Mouse (Mus musculus): ENCODE data around the gene Olfr406. TPM values are rescaled to one million over a fixed set of nuclear protein-coding genes. Genes with fewer than 3 reads are reported as not detected.

Gene Olfr406
- polyA plus RNA-seq (2015; fragmentation: Nextera tagmentation; extraction: Ambion mirVana), result not detected in 2 replicates

- no peak within 1 kb of the TSS for H3K9ac ChIP-seq (replicated peaks; ENCODE audit: low read length)
- ATAC-seq (ENCODE audit: low FRiP score, low TSS enrichment), result no peak
- H3K4me1 ChIP-seq (ENCODE audit: insufficient read depth, low read length), result no peaks in the 10 kb centered on the region
- WGBS, result 40% methylated on average over 2 of the region's 2 CpGs
- H3K9me3 ChIP-seq (ENCODE audit: low read length), result no peaks in the 10 kb centered on the region
- H3K27ac ChIP-seq (ENCODE audit: low read length), result no peak within 1 kb of the TSS
- no peak within 1 kb of the TSS for H3K4me2 ChIP-seq (replicated peaks; ENCODE audit: low read depth, low read length)
- no peak within 1 kb of the TSS for H3K4me3 ChIP-seq (ENCODE audit: low read length)
- no peaks in the 10 kb centered on the region for H3K27me3 ChIP-seq (ENCODE audit: insufficient read depth, low read length)
- no peaks in the 10 kb centered on the region for H3K36me3 ChIP-seq (ENCODE audit: insufficient read depth, low read length)
Observed at GRCm38 (mm10) chr11:74259508-74259907, at the start of gene Olfr406. TSS of gene Olfr406 (plus strand) at chr11:74259808.

DNA sequence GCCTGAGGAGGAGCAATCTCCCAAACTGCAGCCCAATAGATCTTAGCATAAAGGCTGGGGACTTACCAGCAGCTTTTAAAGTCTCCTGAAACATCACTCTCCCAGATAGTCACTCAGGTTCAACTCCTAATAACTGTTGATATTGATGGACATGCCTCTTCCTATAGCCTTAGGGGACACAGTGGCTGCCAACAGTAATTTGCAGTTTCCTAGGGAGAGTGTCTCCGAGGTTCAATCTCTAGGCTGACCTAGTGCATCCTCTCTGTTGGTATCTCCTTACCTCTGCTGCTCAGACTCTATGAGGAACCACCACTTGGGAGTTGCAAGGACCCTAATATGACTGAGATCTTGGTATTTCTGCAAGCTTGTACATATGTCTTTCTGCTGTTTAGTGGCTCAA is 48.3 kb upstream of the Olfr406 start, which contains the start of gene Olfr43:
Gene Olfr43 (minus strand): TSS at position 101 of the 400 bp plus-strand sequence.
- H3K9me3 ChIP-seq (ENCODE audit: low read length), result no peaks in the 10 kb centered on the region
- H3K27me3 ChIP-seq (ENCODE audit: insufficient read depth, low read length), result no peaks in the 10 kb centered on the region
- no peak for ATAC-seq (ENCODE audit: low FRiP score, low TSS enrichment)
- no peaks in the 10 kb centered on the region for H3K4me1 ChIP-seq (ENCODE audit: insufficient read depth, low read length)
- H3K36me3 ChIP-seq (ENCODE audit: insufficient read depth, low read length), result no peaks in the 10 kb centered on the region
- no peak within 1 kb of the TSS for H3K4me3 ChIP-seq (ENCODE audit: low read length)
- no peak within 1 kb of the TSS for H3K4me2 ChIP-seq (replicated peaks; ENCODE audit: low read depth, low read length)
- no peak within 1 kb of the TSS for H3K27ac ChIP-seq (ENCODE audit: low read length)
- no peak within 1 kb of the TSS for H3K9ac ChIP-seq (replicated peaks; ENCODE audit: low read length)
- 57% methylated on average over 1 of the region's 1 CpGs for WGBS

DNA sequence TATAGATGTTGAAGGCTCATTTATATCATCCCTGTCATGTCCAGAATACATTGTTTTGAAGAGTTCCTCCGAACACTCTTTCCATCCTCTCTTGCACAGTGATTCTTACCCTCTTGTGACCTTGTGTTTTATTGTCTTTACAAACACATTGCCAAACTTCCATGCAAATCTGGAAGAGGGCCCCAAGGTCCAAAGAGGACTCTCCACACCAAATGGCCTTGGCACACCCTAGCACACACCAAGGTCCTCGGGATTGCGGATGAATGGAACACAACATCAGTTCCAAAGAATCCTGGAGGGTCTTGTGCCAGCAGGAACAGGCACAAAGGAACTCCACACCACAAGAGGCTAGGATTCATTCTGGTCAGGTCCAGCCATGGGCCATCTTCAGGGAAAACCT is 18.4 kb upstream of the Olfr406 start:
- H3K27me3 ChIP-seq (ENCODE audit: insufficient read depth, low read length), result no peaks in the 10 kb centered on the region
- ATAC-seq (ENCODE audit: low FRiP score, low TSS enrichment), result no peak
- H3K36me3 ChIP-seq (ENCODE audit: insufficient read depth, low read length), result no peaks in the 10 kb centered on the region
- no peak overlapping the region for H3K4me2 ChIP-seq (replicated peaks; ENCODE audit: low read depth, low read length)
- H3K9me3 ChIP-seq (ENCODE audit: low read length), result no peaks in the 10 kb centered on the region
- H3K4me1 ChIP-seq (ENCODE audit: insufficient read depth, low read length), result no peaks in the 10 kb centered on the region
- WGBS, result 89% methylated on average over 3 of the region's 3 CpGs
- H3K9ac ChIP-seq (replicated peaks; ENCODE audit: low read length), result no peak overlapping the region
- no peak overlapping the region for H3K4me3 ChIP-seq (ENCODE audit: low read length)
- H3K27ac ChIP-seq (ENCODE audit: low read length), result no peak overlapping the region

- H3K4me2 ChIP-seq (replicated peaks; ENCODE audit: low read depth, low read length), result no peak within 1 kb of the TSS
- H3K9ac ChIP-seq (replicated peaks; ENCODE audit: low read length), result no peak within 1 kb of the TSS
- WGBS, result 58% methylated on average over 2 of the region's 2 CpGs
- H3K27me3 ChIP-seq (ENCODE audit: insufficient read depth, low read length), result no peaks in the 10 kb centered on the region
- no peaks in the 10 kb centered on the region for H3K4me1 ChIP-seq (ENCODE audit: insufficient read depth, low read length)
- no peak for ATAC-seq (ENCODE audit: low FRiP score, low TSS enrichment)
- no peak within 1 kb of the TSS for H3K27ac ChIP-seq (ENCODE audit: low read length)
- H3K4me3 ChIP-seq (ENCODE audit: low read length), result no peak within 1 kb of the TSS
- peaks cover 5% of the 10 kb centered on the region for H3K9me3 ChIP-seq (ENCODE audit: low read length)
- no peaks in the 10 kb centered on the region for H3K36me3 ChIP-seq (ENCODE audit: insufficient read depth, low read length)
Observed at GRCm38 (mm10) chr11:74283436-74283835, 23.8 kb downstream of the Olfr406 start, which contains the start of gene Olfr59. TSS of gene Olfr59 (plus strand) at chr11:74283736.

DNA sequence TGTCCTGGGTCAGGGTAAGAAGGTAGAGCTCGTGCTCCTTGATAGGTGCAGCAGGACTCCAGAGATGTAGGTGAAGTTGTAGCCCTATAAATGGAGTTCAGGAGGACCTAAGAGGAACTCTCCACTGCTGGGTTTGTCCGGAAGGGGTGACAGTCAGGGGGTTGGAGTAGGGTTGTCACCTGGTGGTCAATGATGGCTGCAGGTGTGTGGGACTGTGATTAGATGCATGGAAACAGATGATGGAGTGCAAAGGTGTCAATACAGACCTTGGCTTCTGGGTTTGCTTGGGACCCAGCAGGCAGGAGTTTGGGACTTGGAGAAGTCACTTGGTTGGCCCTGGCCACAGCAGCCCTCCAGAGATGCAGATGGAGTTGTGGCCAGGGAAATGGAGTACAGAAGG is 27.6 kb downstream of the Olfr406 start:
- H3K9me3 ChIP-seq (ENCODE audit: low read length), result no peaks in the 10 kb centered on the region
- ATAC-seq (ENCODE audit: low FRiP score, low TSS enrichment), result no peak
- H3K27ac ChIP-seq (ENCODE audit: low read length), result no peak overlapping the region
- no peak overlapping the region for H3K4me3 ChIP-seq (ENCODE audit: low read length)
- no peaks in the 10 kb centered on the region for H3K27me3 ChIP-seq (ENCODE audit: insufficient read depth, low read length)
- no peaks in the 10 kb centered on the region for H3K4me1 ChIP-seq (ENCODE audit: insufficient read depth, low read length)
- no peak overlapping the region for H3K9ac ChIP-seq (replicated peaks; ENCODE audit: low read length)
- no peaks in the 10 kb centered on the region for H3K36me3 ChIP-seq (ENCODE audit: insufficient read depth, low read length)
- H3K4me2 ChIP-seq (replicated peaks; ENCODE audit: low read depth, low read length), result no peak overlapping the region
- 70% methylated on average over 2 of the region's 2 CpGs for WGBS

Other genes starting within 250 kb of the Olfr406 start
- not detected in 2 replicates for gene Olfr139, start 203.3 kb upstream of the Olfr406 start, polyA plus RNA-seq (2015; fragmentation: Nextera tagmentation; extraction: Ambion mirVana)
- gene Olfr399, start 203.2 kb upstream of the Olfr406 start, polyA plus RNA-seq (2015; fragmentation: Nextera tagmentation; extraction: Ambion mirVana), result not detected in 2 replicates
- 0.19 TPM in 1 of 2 replicates, not detected in the other for gene Zfp616, start 189.9 kb upstream of the Olfr406 start, polyA plus RNA-seq (2015; fragmentation: Nextera tagmentation; extraction: Ambion mirVana)
- not detected in 2 replicates for gene Olfr401, start 146.1 kb upstream of the Olfr406 start, polyA plus RNA-seq (2015; fragmentation: Nextera tagmentation; extraction: Ambion mirVana)
- gene Olfr402, start 106.3 kb upstream of the Olfr406 start, polyA plus RNA-seq (2015; fragmentation: Nextera tagmentation; extraction: Ambion mirVana), result not detected in 2 replicates
- not detected in 2 replicates for gene Olfr403, start 73.6 kb upstream of the Olfr406 start, polyA plus RNA-seq (2015; fragmentation: Nextera tagmentation; extraction: Ambion mirVana)
- not detected in 2 replicates for gene Olfr43, start 48.4 kb upstream of the Olfr406 start, polyA plus RNA-seq (2015; fragmentation: Nextera tagmentation; extraction: Ambion mirVana)
- not detected in 2 replicates for gene Olfr59, start 23.9 kb downstream of the Olfr406 start, polyA plus RNA-seq (2015; fragmentation: Nextera tagmentation; extraction: Ambion mirVana)
- gene Olfr410, start 78.2 kb downstream of the Olfr406 start, polyA plus RNA-seq (2015; fragmentation: Nextera tagmentation; extraction: Ambion mirVana), result not detected in 2 replicates
- gene Olfr411, start 92.8 kb downstream of the Olfr406 start, polyA plus RNA-seq (2015; fragmentation: Nextera tagmentation; extraction: Ambion mirVana), result not detected in 2 replicates
- not detected in 2 replicates for gene Olfr412, start 102.3 kb downstream of the Olfr406 start, polyA plus RNA-seq (2015; fragmentation: Nextera tagmentation; extraction: Ambion mirVana)